ENCODE assay signal across 7 mouse cellular contexts in the genomic region with DNA sequence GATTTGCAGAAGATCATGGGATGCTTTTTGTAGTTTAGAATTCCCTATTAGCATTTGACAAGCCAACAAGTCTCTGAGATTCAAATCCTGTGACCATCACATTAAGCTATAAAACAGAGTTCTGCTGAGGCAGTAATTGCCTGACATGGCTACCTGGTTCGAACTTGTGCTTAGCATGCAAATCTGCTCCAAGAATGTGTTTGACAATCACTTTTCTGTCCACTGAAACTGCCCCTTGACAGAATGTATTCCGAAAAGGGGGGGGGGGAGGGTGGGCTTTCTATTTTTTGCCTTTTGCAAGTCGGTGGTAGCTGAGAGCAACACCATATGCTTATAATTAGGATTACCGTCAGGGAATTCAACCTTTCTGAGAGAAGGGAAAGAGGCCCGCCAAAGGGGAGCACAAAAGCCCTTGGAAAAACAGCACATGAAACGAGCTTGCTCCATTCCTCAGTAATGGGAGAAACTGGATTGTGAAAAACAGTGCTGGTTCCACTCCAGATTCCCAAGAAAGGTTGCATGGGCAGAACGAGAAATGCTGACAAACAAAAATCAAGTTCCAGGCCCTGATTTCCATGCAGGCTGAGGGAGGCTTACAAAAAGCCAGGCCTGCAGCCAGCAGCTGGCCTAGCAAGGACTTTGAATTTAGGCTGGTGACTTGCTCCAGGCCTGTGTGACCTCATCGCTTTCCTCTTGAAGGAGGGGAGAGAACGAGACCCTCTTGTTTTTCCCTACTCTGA.
A peak's percentile ranks its signal among the peaks of the same experiment; 100 is the strongest.
DNase-seq lines count a peak whose midpoint lies in the region; ATAC-seq lines count a peak whose summit lies in the region.

No protein-coding gene starts in this region.

- H3K4me1 ChIP-seq in embryonic facial prominence, embryonic 11.5 days (ENCODE audit: control insufficient read depth, insufficient read depth, low read length), result no peaks in the 10 kb centered on the region

- peak; percentile 44 for DNase-seq in embryo, embryonic 10 days (ENCODE audit: low spot score)
- DNase-seq in embryonic facial prominence, embryonic 11.5 days (ENCODE audit: low spot score), result peak; percentile 92
- peak; percentile 48 for DNase-seq in gastrocnemius, postnatal 25 days
- DNase-seq in layer of hippocampus, adult 18-20 months (ENCODE audit: low spot score in 2 of 2), result peak; percentile 16 to 51
- DNase-seq in lung, postnatal 36 days, result peak; percentile 19
- DNase-seq in right cerebral cortex, postnatal 25 days, result peak; percentile 10
- DNase-seq in spleen, postnatal 10 days (ENCODE audit: low spot score in 2 of 2), result no peak

- 13% methylated on average over 9 of the region's 9 CpGs for WGBS in embryonic facial prominence, embryonic 11.5 days

- H3K27ac ChIP-seq in embryonic facial prominence, embryonic 11.5 days (replicated peaks; ENCODE audit: low read depth, low read length), result peak overlapping the region; percentile 95

- H3K9me3 ChIP-seq in embryonic facial prominence, embryonic 11.5 days (replicated peaks; ENCODE audit: control insufficient read depth, low read length), result no peaks in the 10 kb centered on the region

- H3K4me3 ChIP-seq in embryonic facial prominence, embryonic 11.5 days (ENCODE audit: low read depth, low read length), result no peak overlapping the region

- no peaks in the 10 kb centered on the region for H3K27me3 ChIP-seq in embryonic facial prominence, embryonic 11.5 days (ENCODE audit: control insufficient read depth, insufficient read depth, low read length)

- no peak overlapping the region for H3K4me2 ChIP-seq in embryonic facial prominence, embryonic 11.5 days (ENCODE audit: low read depth, low read length)

- peak overlapping the region; percentile 47 for H3K9ac ChIP-seq in embryonic facial prominence, embryonic 11.5 days (replicated peaks; ENCODE audit: low read length)

- peak; percentile 76; the same call in 1 of the 2 replicates for ATAC-seq in embryonic facial prominence, embryonic 11.5 days (replicated peaks; ENCODE audit: insufficient number of reproducible peaks, low FRiP score, low TSS enrichment, low read depth)

- H3K36me3 ChIP-seq in embryonic facial prominence, embryonic 11.5 days (replicated peaks; ENCODE audit: control insufficient read depth, insufficient read depth, low read depth, low read length), result no peaks in the 10 kb centered on the region

Comparison
In these comparisons a context has a peak if more than half of its experiments do, and no peak if none do; other contexts are left out.
1. DNase-seq: peak in embryo, embryonic 10 days (single experiment), embryonic facial prominence, embryonic 11.5 days (single experiment), gastrocnemius, postnatal 25 days (single experiment), layer of hippocampus, adult 18-20 months (2 of 2), lung, postnatal 36 days (single experiment) and right cerebral cortex, postnatal 25 days (single experiment); none in spleen, postnatal 10 days (0 of 2).